Mouse (Mus musculus): ENCODE results near the gene Gal3st2b. TPM values are rescaled to one million over a fixed set of nuclear protein-coding genes. Genes with fewer than 3 reads are reported as not detected.
"Not testable (repeated sequence)": the region's sequence is repeated elsewhere in the genome, so short reads cannot be mapped to it uniquely, and the experiment has no call there.

The Gal3st2b gene
- polyA plus RNA-seq, 1 experiment from 2014 or later, result not detected

- not testable (repeated sequence) for H3K4me3 ChIP-seq (ENCODE audit: low read depth, low read length); ATAC-seq (ENCODE audit: low read depth); H3K27ac ChIP-seq (ENCODE audit: low read length); H3K36me3 ChIP-seq (ENCODE audit: control insufficient read depth, insufficient read depth); H3K4me2 ChIP-seq (ENCODE audit: low read depth, low read length); H3K4me1 ChIP-seq (ENCODE audit: control insufficient read depth, low read depth, low read length); H3K9ac ChIP-seq (ENCODE audit: low read depth, low read length); H3K9me3 ChIP-seq (replicated peaks; ENCODE audit: control insufficient read depth, low read length); H3K27me3 ChIP-seq (ENCODE audit: control insufficient read depth, insufficient read depth, low read depth, low read length)
- WGBS (ENCODE audit: insufficient replicate concordance), result 50% methylated on average over 3 of the region's 3 CpGs
Observed at GRCm38 (mm10) chr1:93991491-93991890, 73.4 kb downstream of the Gal3st2b start.

Other genes with a start within 250 kb of the Gal3st2b start
- 4.2 and 5.3 TPM in 2 replicates for gene Bok, start 232.7 kb upstream of the Gal3st2b start, polyA plus RNA-seq (2015; fragmentation: Nextera tagmentation; extraction: Ambion mirVana)
- gene Atg4b, start 166.8 kb upstream of the Gal3st2b start, polyA plus RNA-seq (2015; fragmentation: Nextera tagmentation; extraction: Ambion mirVana), result 60.2 and 63.0 TPM in 2 replicates
- gene Thap4, start 163.4 kb upstream of the Gal3st2b start, polyA plus RNA-seq (2015; fragmentation: Nextera tagmentation; extraction: Ambion mirVana), result 10.6 and 11.9 TPM in 2 replicates
- 95.9 and 110 TPM in 2 replicates for gene Dtymk, start 116.4 kb upstream of the Gal3st2b start, polyA plus RNA-seq (2015; fragmentation: Nextera tagmentation; extraction: Ambion mirVana)
- gene Ing5, start 114.3 kb upstream of the Gal3st2b start, polyA plus RNA-seq (2015; fragmentation: Nextera tagmentation; extraction: Ambion mirVana), result 8.6 and 9.1 TPM in 2 replicates
- gene D2hgdh, start 93.4 kb upstream of the Gal3st2b start, polyA plus RNA-seq (2015; fragmentation: Nextera tagmentation; extraction: Ambion mirVana), result 5.6 and 6.9 TPM in 2 replicates
- not detected in 2 replicates for gene Gal3st2, start 57.0 kb upstream of the Gal3st2b start, polyA plus RNA-seq (2015; fragmentation: Nextera tagmentation; extraction: Ambion mirVana)
- gene Gal3st2c, start 72.2 kb downstream of the Gal3st2b start, polyA plus RNA-seq (2015; fragmentation: Nextera tagmentation; extraction: Ambion mirVana), result not detected in 2 replicates
- gene Neu4, start 102.1 kb downstream of the Gal3st2b start, polyA plus RNA-seq (2015; fragmentation: Nextera tagmentation; extraction: Ambion mirVana), result not detected in 2 replicates
- 0.12 TPM in 1 of 2 replicates, not detected in the other for gene Pdcd1, start 134.2 kb downstream of the Gal3st2b start, polyA plus RNA-seq (2015; fragmentation: Nextera tagmentation; extraction: Ambion mirVana)